Mouse (Mus musculus): ENCODE measurements around the gene Arfgap3. TPM values are rescaled to one million over a fixed set of nuclear protein-coding genes. Genes with fewer than 3 reads are reported as not detected.

The Arfgap3 gene
- polyA plus RNA-seq (2015; fragmentation: Nextera tagmentation; extraction: Ambion mirVana), result 36.2 and 40.9 TPM in 2 replicates

DNA sequence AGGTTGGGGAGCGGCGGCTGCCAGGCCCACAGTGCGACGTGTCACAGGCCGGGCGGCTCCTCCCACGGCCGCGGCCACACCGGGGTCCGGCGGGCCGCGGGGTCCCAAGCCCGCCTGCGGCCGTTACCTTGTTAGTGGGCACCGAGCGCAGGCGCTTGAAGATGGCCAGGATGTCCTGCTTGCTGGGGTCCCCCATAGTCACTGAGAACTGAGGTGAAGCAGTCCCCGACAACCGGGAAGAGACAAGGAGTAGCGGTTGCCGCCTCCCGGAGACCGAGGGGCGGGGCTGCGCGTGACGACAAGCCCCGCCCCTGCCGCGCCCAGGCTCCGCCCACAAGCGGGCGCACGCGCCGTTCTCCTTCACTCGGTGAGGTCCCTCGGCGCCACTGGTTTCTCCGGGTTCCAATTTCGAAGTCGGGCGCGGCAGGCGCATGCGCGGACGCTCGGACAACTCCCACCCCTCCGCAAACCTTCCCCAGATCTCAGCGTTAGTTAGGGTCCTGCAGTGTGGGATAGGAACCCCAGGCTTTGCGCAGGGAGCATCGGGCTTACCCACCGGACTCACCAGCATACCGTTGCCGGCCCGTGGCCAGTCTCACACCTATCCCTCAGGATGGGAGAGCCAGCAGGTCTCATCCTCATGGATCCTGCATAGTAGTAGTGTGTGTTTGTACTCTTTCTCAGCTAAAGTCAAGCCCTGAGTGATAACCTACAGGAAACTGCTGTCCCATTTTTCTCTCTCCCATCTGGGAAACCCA is at the start of gene Arfgap3:
Gene Arfgap3 (minus strand): TSS at position 294 of the 758 bp plus-strand sequence.
- no peak for TF ChIP-seq CTCF (IDR thresholded peaks at IDR 0.05; ENCODE audit: low read depth)
- Histone ChIP-seq H3K36me3 (ENCODE audit: insufficient read depth, low read length) (no peaks in the 10 kb centered on the region), H3K4me2 (ENCODE audit: low read length) (peak within 1 kb of the TSS; percentile 95), H3K4me1 (replicated peaks; ENCODE audit: insufficient read depth, low read length) (peaks cover 8% of the 10 kb centered on the region; the same call in 1 of the 2 replicates), H3K9ac (ENCODE audit: low read depth, low read length) (peak within 1 kb of the TSS; percentile 82), H3K27me3 (ENCODE audit: insufficient read depth, low read length) (no peaks in the 10 kb centered on the region), H3K9me3 (replicated peaks; ENCODE audit: low read length) (no peaks in the 10 kb centered on the region), H3K27ac (peak within 1 kb of the TSS; percentile 57), H3K4me3 (replicated peaks; ENCODE audit: low read depth, low read length) (peak within 1 kb of the TSS; percentile 92)
- ATAC-seq (replicated peaks; ENCODE audit: low FRiP score, low read depth), result peak; percentile 85
- peak; percentile 94 for DNase-seq (ENCODE audit: low spot score)
- WGBS, result under 1% methylated on average over 54 of the region's 60 CpGs

DNA sequence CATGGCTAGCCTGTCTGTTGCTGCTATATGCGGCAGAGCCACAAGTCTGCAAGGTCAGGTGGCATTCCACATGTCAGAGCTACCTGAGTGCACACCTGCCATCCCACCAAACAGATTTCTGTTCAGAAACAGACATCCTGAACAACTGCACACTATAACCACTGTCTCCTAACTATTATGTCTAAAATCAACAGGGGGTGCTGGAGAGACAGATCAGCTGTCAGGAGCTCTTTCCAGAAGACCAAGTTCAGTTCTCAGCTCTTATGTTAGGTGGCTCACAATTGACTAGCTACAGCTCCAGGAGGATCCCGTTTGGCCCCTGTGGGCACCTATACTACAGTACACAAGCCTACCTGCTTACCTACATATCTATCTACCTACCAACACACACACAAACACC is 42.7 kb upstream of the Arfgap3 start:
- H3K36me3 ChIP-seq (ENCODE audit: insufficient read depth, low read length), result peaks cover 19% of the 10 kb centered on the region; the same call in 1 of the 2 replicates
- TF ChIP-seq CTCF (IDR thresholded peaks at IDR 0.05; ENCODE audit: low read depth), result peak; percentile 47
- H3K27ac ChIP-seq, result no peak overlapping the region
- no peak overlapping the region for H3K4me3 ChIP-seq (replicated peaks; ENCODE audit: low read depth, low read length)
- H3K9me3 ChIP-seq (replicated peaks; ENCODE audit: low read length), result no peaks in the 10 kb centered on the region
- H3K4me1 ChIP-seq (replicated peaks; ENCODE audit: insufficient read depth, low read length), result peaks cover 4% of the 10 kb centered on the region
- H3K27me3 ChIP-seq (ENCODE audit: insufficient read depth, low read length), result no peaks in the 10 kb centered on the region
- ATAC-seq (replicated peaks; ENCODE audit: low FRiP score, low read depth) (no peak), DNase-seq (ENCODE audit: low spot score) (peak; percentile 29)
- H3K4me2 ChIP-seq (ENCODE audit: low read length), result no peak overlapping the region
- 69% methylated on average over 2 of the region's 2 CpGs for WGBS
- H3K9ac ChIP-seq (ENCODE audit: low read depth, low read length), result no peak overlapping the region

DNA sequence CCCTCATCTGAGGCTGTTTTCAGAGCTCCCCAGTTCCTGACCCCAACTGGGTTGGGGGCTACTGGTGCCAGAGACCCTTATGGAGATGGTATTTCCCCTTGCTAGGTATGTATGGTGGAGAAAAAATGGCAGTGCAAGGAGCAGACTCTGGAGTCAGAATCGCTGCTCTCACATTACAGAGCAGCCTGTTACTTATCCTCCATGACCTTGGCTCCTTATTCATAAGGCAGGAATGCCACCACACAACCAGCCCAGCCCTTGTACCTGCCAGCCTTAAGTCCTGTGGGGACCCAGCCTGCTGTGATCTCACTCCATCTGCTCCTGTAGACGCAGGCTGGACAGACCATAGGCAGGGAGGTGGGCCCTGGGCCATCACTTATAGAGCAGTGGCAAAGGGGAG is 37.9 kb upstream of the Arfgap3 start:
- WGBS, result 68% methylated on average over 2 of the region's 2 CpGs
- H3K9ac ChIP-seq (ENCODE audit: low read depth, low read length), result no peak overlapping the region
- H3K9me3 ChIP-seq (replicated peaks; ENCODE audit: low read length), result no peaks in the 10 kb centered on the region
- no peak for ATAC-seq (replicated peaks; ENCODE audit: low FRiP score, low read depth)
- H3K4me1 ChIP-seq (replicated peaks; ENCODE audit: insufficient read depth, low read length), result no peaks in the 10 kb centered on the region
- peaks cover 53% of the 10 kb centered on the region for H3K36me3 ChIP-seq (ENCODE audit: insufficient read depth, low read length)
- no peaks in the 10 kb centered on the region for H3K27me3 ChIP-seq (ENCODE audit: insufficient read depth, low read length)
- no peak for DNase-seq (ENCODE audit: low spot score)
- no peak overlapping the region for H3K27ac ChIP-seq
- no peak overlapping the region for H3K4me2 ChIP-seq (ENCODE audit: low read length)
- no peak for TF ChIP-seq CTCF (IDR thresholded peaks at IDR 0.05; ENCODE audit: low read depth)
- no peak overlapping the region for H3K4me3 ChIP-seq (replicated peaks; ENCODE audit: low read depth, low read length)

DNA sequence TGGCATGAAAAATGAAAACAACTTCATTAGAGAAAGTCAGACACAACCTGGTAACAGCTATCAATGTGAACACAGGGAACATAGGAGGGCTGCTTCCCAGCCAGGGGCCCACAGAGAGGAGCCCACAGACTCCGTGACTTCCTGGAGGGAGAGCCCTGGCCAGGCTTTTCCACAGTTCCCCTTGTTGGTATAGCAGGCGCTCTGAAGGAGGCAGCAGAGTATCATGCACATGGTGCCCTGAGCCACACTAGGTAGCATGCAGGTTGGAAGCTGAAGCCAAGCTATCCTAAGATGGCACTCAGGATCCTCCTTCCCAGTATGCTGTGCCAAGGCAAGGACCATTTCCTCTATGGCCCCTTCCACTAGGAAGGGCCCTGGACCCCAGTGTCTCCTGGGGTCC is 33.6 kb upstream of the Arfgap3 start:
- Histone ChIP-seq H3K4me2 (ENCODE audit: low read length) (no peak overlapping the region), H3K27me3 (ENCODE audit: insufficient read depth, low read length) (no peaks in the 10 kb centered on the region), H3K27ac (no peak overlapping the region), H3K4me3 (replicated peaks; ENCODE audit: low read depth, low read length) (no peak overlapping the region), H3K9ac (ENCODE audit: low read depth, low read length) (no peak overlapping the region), H3K9me3 (replicated peaks; ENCODE audit: low read length) (no peaks in the 10 kb centered on the region), H3K4me1 (replicated peaks; ENCODE audit: insufficient read depth, low read length) (no peaks in the 10 kb centered on the region), H3K36me3 (ENCODE audit: insufficient read depth, low read length) (peaks cover 70% of the 10 kb centered on the region)
- ATAC-seq (replicated peaks; ENCODE audit: low FRiP score, low read depth), result no peak
- peak; percentile 61 for TF ChIP-seq CTCF (IDR thresholded peaks at IDR 0.05; ENCODE audit: low read depth)
- no peak for DNase-seq (ENCODE audit: low spot score)
- WGBS, result 92% methylated on average over 2 of the region's 2 CpGs

DNA sequence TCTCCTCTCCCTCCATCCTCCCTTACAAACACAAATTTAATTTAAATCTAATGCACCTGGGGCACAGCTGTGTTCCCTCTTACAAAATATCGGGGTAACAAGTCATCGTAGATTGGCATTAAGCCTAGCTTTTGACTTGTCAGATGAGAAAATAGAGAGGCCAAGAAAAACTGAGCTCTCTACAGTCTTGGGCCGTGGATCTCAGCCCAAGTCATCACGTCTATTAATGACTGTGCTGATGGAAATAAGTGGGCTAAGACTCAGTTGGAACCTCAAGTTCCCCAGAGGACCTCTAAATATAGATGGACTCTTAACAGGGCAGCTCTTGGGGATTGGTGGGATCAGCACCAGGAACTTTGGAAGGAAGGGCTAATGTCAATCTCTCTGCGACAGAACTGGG is 33.1 kb upstream of the Arfgap3 start:
- no peak for TF ChIP-seq CTCF (IDR thresholded peaks at IDR 0.05; ENCODE audit: low read depth)
- H3K9me3 ChIP-seq (replicated peaks; ENCODE audit: low read length), result no peaks in the 10 kb centered on the region
- ATAC-seq (replicated peaks; ENCODE audit: low FRiP score, low read depth) (no peak), DNase-seq (ENCODE audit: low spot score) (no peak)
- no peak overlapping the region for H3K4me3 ChIP-seq (replicated peaks; ENCODE audit: low read depth, low read length)
- no peaks in the 10 kb centered on the region for H3K4me1 ChIP-seq (replicated peaks; ENCODE audit: insufficient read depth, low read length)
- H3K27me3 ChIP-seq (ENCODE audit: insufficient read depth, low read length), result no peaks in the 10 kb centered on the region
- no peak overlapping the region for H3K9ac ChIP-seq (ENCODE audit: low read depth, low read length)
- 81% methylated on average over 5 of the region's 5 CpGs for WGBS
- H3K4me2 ChIP-seq (ENCODE audit: low read length), result no peak overlapping the region
- no peak overlapping the region for H3K27ac ChIP-seq
- H3K36me3 ChIP-seq (ENCODE audit: insufficient read depth, low read length), result peaks cover 70% of the 10 kb centered on the region

DNA sequence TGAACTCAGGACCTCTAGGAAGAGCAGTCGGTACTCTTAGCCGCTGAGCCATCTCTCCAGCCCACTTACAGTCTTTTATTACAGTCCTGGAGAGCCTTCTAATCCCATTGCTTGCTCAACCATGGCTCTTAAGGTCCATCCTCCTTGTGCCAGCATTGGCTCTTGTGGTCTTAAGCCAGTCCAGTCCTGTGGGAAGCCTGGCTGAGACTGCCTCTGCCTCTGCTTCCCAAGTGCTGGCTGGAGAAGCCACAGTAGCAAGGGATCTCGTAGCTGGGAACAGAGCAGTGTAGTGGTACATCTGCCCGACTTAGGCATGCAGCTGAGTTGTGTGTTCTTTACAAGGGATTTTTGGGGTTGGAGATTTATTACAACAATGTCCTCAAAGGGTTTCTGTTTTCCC is 32.4 kb upstream of the Arfgap3 start:
- Histone ChIP-seq H3K27ac (no peak overlapping the region), H3K4me1 (replicated peaks; ENCODE audit: insufficient read depth, low read length) (no peaks in the 10 kb centered on the region), H3K27me3 (ENCODE audit: insufficient read depth, low read length) (no peaks in the 10 kb centered on the region), H3K9ac (ENCODE audit: low read depth, low read length) (no peak overlapping the region), H3K4me3 (replicated peaks; ENCODE audit: low read depth, low read length) (no peak overlapping the region), H3K36me3 (ENCODE audit: insufficient read depth, low read length) (peaks cover 67% of the 10 kb centered on the region), H3K9me3 (replicated peaks; ENCODE audit: low read length) (no peaks in the 10 kb centered on the region), H3K4me2 (ENCODE audit: low read length) (no peak overlapping the region)
- 89% methylated on average over 4 of the region's 4 CpGs for WGBS
- ATAC-seq (replicated peaks; ENCODE audit: low FRiP score, low read depth) (no peak), DNase-seq (ENCODE audit: low spot score) (no peak)
- no peak for TF ChIP-seq CTCF (IDR thresholded peaks at IDR 0.05; ENCODE audit: low read depth)
